Mouse (Mus musculus) spleen, postnatal 10 days (tissue): Measurements from ENCODE around the gene Tmem9b.

Experiments used
- DNase-seq, 2 experiments: peaks; one replicate each; pipeline ENCODE4 v3.0.0; 2021 to 2022; ENCODE audit warnings: low spot score in 2 of 2

The Tmem9b gene

GRCm38 (mm10) chr7:109686585-109687128, 66.0 kb downstream of the Tmem9b start:
- DNase-seq: no peak
